Mouse (Mus musculus): ENCODE results near the gene Ndufa3.

DNA sequence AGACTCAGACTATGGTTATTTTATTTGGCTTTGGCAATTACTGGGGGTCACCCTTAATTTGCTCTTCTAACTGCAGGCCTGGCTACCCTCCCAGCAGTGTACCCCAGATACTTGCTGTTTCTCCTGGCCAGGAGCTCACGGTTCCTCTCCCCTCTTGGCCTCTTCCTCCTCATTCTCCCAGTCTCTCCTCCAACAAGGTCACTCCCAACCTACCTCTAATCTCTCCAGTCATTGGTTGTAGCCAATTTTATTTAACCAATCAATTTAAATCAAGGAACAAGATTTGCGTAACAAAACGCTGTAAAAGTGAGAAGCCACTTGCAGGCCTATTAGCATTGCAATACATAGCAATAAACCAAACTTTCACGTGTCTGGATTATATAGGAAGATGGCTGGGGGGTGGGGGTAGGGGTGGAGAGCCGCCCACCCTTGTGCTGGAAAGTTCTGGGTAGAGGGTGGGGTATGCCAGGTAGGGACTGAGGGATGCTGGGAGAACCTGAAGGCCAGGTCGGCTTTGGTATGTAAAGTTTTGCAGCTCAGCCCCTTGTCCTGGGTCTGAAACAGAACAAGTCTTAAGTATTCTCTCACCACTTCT lies 38.1 kb upstream of the Ndufa3 start:
- TF ChIP-seq CTCF (IDR thresholded peaks at IDR 0.05; ENCODE audit: borderline replicate concordance, extremely low read depth, insufficient read depth, insufficient read length) (no peak), POLR2A (IDR thresholded peaks at IDR 0.05; ENCODE audit: borderline replicate concordance, extremely low read depth, insufficient read depth, insufficient read length, poor library complexity, severe bottlenecking) (no peak)

Data from brain, embryonic 14.5 days (tissue).